Mouse (Mus musculus) embryonic stem cell, embryonic (primary cell): ENCODE measurements at regions not wholly inside any gene's neighbourhood (a gene's known extent, or its start where the extent isn't known, plus 50 kb on each side); places are given as distances from the start of the nearest gene placed in this dataset.

Experiments used
- CTCF ChIA-PET, 4 experiments: fragments of 300-600 bp in 2 of 4; fragments of 350-600 bp in 2 of 4; sonication (Branson Sonifier 250); formaldehyde crosslinking; loops; one replicate each; lab custom pipeline; 2022; ENCODE audit warnings: inconsistent platforms in 2 of 4; lab: Charles Lee
- POLR2A ChIA-PET, 4 experiments: fragments of 300-600 bp in 2 of 4; fragments of 350-600 bp in 2 of 4; sonication (Branson Sonifier 250); formaldehyde crosslinking; loops; one replicate each; lab custom pipeline; 2022; ENCODE audit warnings: antibody characterized with exemption in 4 of 4, inconsistent platforms in 1 of 4; lab: Charles Lee

- ChIA-PET POLR2A (interaction anchor here in 1 of 4 experiments (1.3 kb wide), 1 partner anchor 11 kb away, joined by 3 read pairs; no protein-coding TSS in a partner anchor), CTCF (no interaction called here)
Observed at GRCm38 (mm10) chr19:36681056-36681455, 55.4 kb downstream of the Ppp1r3c start.

GRCm38 (mm10) chr19:36680322-36680721 lies 56.1 kb downstream of the Ppp1r3c start:
- ChIA-PET CTCF (no interaction called here), POLR2A (interaction anchor here in 2 of 4 experiments (0.5 to 0.7 kb wide), 2 partner anchors 33 to 92 kb away, joined by 3 to 4 read pairs; no protein-coding TSS in a partner anchor)

GRCm38 (mm10) chr19:36679028-36679820 lies 57.2 kb downstream of the Ppp1r3c start:
- POLR2A ChIA-PET, result interaction anchor here in 2 of 4 experiments (0.7 to 1.6 kb wide), 2 partner anchors 57 to 152 kb away, joined by 3 to 11 read pairs; partner anchors contain the start of gene Ppp1r3c (in 1 of the 2)
- CTCF ChIA-PET, result interaction anchor here in 1 of 4 experiments (0.5 kb wide), 1 partner anchor 93 kb away, joined by 5 read pairs; no protein-coding TSS in a partner anchor

GRCm38 (mm10) chr19:36678382-36679027 lies 57.9 kb downstream of the Ppp1r3c start:
- POLR2A ChIA-PET, result interaction anchor here in 2 of 4 experiments (0.7 to 1.6 kb wide), 2 partner anchors 58 to 153 kb away, joined by 3 to 11 read pairs; partner anchors contain the start of gene Ppp1r3c (in 1 of the 2)
- CTCF ChIA-PET, result no interaction called here

- ChIA-PET POLR2A (interaction anchor here in 2 of 4 experiments (0.6 to 1.6 kb wide), 2 partner anchors 59 to 450 kb away, joined by 9 to 11 read pairs; partner anchors contain the start of gene Ppp1r3c (in 1 of the 2)), CTCF (no interaction called here)
Observed at GRCm38 (mm10) chr19:36677101-36678081, 59.1 kb downstream of the Ppp1r3c start.

- CTCF ChIA-PET, result no interaction called here
- POLR2A ChIA-PET, result no interaction called here
Observed at GRCm38 (mm10) chr19:36674946-36675345, 61.5 kb downstream of the Ppp1r3c start.

GRCm38 (mm10) chr19:36670813-36671212 lies 65.6 kb downstream of the Ppp1r3c start:
- POLR2A ChIA-PET, result interaction anchor here in 2 of 4 experiments (0.8 to 1.3 kb wide), 3 partner anchors 10 to 66 kb away, joined by 3 to 6 read pairs (median 5); partner anchors contain the start of gene Ppp1r3c (in 1 of the 2)
- CTCF ChIA-PET, result no interaction called here
